Mouse (Mus musculus): ENCODE results near the gene Anxa11.

DNA sequence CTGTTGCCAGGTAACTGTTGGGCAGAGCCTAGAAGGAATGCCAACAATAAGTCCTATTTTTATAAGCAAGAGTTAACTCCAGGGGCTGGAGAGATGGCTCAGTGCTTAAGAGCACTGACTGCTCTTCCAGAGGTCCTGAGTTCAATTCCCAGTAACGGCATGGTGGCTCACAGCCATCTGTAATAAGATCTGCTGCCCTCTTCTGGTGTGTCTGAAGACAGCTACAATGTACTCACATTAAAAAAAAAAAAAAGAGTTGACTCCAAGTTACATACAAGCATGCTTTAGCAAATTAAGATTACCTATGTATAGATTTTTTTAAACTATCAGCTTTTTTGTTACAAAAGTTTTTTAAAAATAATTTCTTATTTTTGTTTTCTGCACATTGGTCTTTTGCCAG, 19.4 kb upstream of the Anxa11 start:
- TF ChIP-seq POLR2A (IDR thresholded peaks at IDR 0.05; ENCODE audit: control insufficient read depth, extremely low read depth, insufficient read depth, low read length, poor library complexity) (no peak), CTCF (IDR thresholded peaks at IDR 0.05; ENCODE audit: borderline replicate concordance, control insufficient read depth, extremely low read depth, insufficient read depth, low read length, poor library complexity) (no peak)

Measured in thymus, adult 2 months (tissue).